Mouse (Mus musculus): ENCODE measurements around the gene Aaas.

Gene Aaas

DNA sequence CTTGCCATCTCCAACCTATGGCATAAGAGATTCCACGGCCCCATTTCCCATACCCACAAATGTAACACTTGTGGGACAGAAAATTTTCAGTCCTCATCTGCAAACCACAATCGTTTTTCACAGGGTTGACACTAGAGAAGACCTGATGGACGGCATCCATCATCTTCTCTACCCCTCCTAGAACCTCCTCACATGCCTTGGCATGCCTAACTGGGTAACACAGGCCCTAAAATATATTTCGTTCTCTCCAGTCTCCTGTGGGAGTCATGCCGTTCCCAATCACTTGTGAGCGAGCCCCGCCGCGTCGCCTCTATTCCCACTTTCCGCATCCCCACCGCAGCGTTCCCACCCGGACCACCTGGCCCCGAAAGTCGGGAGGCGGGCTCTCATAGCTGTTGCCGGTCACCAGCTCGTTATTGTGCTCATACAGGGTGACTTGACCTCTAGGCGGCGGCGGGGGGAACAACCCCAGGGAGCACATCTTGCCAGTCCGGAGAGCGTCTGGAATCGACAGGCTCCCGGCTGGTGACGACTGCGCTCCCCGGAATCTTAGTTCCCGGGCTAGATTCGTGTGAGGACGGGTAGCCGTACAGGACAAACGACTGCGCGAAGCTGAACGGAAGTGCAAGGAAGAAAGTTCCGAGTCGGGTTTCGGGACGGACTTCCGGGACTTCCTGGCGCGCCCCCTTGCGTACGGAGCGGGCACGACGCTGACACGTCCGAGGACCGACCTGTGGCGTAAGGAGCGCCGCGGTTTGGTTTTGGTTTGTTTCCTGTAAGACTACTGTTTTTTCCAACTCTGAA lies at the start of gene Aaas:
Gene Aaas, minus strand, starts transcription at position 634 of the 804 bp plus-strand sequence.
- DNase-seq = peak; percentile 92 to 96

DNA sequence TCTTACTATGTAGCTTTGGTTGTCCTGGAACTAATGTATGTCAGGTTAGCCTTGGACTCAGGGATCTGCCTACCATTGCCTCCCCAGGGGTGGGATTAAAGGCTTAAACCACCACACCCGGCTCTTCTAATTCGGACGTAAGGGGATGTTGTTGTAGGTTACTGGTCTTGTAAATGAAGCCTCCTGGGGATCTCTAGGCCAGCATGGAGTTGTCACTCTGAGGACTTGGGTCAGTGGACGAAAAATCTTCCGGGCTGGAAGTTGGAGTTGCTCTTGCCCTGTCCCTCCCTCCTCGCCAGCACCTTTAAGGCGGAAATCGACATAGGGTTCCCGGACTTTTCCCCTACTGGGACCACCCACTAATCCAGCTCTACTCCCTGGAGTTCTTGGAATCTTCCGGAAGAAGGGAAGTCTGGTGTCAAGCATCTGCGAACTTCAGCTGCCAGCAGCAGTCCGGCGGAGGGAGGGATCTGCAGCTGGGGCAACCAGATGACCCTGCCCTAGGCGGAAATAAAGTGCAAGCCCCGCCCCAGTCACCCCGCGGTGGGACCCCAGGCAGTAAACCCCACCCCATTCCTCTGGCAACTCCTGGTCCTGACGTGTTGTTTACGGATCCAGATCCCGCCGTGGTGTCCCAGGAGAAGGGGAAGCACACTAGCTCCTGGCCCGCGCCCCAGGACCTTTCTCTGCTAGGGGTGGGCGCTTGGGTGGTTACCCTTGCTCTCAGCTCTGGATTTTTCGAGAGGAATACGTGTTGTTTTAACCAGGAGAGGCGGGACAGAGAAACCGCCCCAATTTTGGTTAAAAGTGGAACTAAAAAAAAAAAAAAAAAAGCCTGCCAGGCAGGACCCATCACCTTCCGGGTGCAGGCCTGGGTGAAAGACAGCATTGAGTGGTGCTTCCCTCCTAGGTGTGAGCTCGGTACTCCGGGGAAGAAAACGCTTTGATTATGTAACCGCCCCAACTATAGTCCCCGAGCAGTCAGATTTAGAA lies 49.0 kb upstream of the Aaas start:
- DNase-seq = peak; percentile 94 to 96

DNA sequence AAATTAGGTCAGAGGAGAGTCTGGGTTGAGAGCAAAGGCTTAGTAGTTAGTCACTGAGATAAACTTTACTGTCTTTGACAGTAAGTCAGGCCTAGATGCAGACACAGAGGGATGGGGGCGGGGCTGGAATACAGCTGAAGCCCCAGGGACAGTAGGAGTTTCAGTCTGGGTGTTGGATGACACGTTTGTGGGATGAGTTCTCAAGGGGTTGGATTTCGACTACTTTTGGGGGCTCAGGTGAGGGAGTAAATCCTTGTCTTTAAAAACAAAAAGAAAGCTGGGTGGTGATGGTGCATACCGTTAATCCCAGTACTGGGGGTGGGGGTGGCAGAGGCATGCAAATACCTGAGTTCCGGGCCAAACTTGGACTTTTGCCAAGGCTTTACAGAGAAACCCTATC lies 48.1 kb upstream of the Aaas start:
- no peak for DNase-seq

DNA sequence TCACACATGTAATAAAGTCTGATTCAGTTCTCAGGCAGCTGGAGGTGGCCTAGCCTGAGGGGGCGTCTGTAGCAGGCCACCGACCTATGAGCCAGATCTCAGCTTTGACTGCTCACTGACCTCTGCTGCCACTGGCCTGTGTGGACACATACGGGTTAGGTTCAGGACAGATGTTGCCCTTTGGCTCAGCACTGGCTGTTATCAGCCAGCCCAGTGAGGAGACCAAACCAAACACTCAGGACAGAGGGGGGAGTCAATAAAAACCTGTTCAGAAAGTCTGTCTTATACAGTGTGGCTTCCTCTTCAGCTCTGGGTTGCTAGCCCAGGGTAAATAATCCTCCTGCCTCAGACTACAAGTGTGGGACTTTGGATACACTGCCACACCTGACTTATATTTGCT lies 44.5 kb upstream of the Aaas start:
- peak in 1 of 2 experiments; percentile 24 for DNase-seq

DNA sequence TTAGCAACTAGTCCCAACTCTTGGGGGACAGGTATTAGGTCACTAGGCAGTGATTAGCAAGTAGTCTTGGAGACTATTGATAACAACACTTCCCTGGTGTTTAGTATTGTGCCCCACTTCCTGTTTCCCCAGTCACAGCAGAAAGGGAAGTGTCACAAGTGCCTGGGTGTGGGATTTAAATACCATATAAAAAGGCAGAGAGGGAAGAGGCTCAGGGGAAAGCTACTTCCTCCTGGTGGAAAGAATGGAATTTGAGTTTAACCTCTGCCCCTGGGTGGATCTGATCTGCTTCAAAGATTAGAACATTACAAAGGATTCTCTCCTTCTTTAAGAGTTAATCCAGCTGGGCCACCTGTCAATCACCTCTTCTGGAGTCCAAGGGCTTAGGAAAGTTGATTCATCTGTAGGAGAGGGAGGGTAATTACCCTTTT lies 43.0 kb upstream of the Aaas start:
- peak in 1 of 2 experiments; percentile 24 for DNase-seq

DNA sequence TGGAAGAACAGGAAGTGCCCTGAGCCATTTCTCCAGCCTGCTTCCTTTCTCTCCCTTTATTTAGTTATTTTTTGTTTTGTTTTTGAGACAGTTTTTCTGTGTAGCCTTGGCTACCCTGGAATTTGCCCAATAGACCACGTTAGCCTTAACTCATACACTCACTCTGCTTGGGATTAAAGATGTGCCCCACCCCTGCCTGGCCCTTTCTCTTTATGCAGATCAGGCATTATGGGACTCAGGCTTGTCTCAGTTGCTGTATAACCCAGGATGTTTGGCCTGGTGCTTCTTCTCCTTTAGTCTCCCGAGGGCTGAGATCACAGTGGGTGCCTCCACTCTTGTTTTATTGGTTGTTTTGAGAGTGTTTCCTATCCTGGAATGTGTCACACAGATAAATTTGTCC lies 41.9 kb upstream of the Aaas start:
- no peak for DNase-seq

DNA sequence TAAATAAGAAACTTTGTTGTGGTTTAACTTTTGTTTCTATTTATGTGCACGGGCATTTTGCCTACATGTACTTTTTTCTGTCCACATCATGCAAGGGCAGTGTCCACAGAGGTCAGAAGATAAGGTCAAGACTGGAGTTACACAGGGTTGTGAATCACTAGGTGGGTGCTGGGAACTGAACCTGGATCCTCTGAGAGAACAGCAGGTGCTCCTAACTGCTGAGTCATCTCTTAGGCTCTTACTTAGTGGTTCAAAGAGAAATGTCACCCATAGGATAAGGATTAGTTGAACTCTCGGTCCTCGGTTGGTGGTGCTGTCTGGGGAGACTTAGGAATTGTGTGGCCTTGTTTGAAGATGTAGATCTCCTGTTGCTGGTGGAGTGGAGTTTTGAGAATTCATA lies 38.4 kb upstream of the Aaas start:
- DNase-seq = no peak

DNA sequence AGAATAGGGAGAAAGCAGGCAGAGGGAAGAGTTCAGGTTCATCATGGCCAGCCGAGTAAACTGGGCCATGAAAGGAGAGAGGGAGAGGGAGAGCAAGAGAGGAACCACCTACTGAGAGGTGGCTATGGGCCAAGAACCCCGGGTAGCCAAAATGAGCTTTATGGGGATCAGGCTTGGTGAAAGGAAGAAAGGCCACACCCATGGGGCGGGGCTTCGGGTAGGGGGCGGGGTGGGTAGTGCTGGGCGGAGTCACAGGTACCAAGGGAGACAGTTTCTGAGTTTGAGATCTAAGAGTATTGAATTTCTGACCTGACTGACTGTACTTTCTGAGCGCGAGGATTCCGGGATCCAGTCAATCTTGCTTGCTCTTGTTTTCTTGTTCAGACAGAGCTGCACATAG lies 36.1 kb upstream of the Aaas start:
- no peak for DNase-seq

DNA sequence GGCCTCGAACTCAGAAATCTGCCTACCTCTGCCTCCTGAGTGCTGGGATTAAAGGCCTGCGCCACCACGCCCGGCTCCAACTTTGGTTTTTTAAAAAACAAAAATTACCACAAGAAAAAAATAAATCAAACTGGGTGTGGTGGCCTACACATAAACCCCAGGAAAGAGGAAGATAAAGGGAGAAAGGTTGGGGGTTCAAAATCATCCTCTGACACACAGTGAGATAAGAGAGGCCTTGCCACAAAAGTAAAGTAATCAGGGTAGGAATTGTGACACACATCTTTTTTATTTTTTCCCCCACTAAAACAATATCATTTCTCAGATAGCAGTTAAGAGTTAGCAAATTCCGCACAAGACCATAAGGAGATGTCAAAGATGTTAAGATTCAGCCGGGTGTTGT lies 33.1 kb upstream of the Aaas start:
- DNase-seq = no peak

DNA sequence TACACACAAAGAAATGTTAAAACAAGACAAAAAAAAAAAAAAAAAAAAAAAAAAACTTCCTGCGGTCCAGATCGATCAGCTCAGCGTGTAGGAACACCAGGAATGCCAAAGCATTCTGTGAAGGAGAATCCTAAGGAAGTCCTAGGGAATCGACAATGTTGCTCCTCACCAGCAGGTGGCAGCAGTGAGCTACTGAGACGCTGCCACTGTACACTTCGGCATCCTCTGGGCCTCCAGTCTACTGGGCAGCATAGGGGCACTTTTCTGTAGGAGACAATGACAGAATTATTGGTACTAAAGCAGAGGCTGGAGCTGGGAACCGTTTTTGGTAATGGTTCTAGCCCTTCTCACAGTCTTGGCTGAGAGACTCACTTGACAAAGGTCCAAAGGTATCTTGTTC lies 31.0 kb upstream of the Aaas start:
- peak; percentile 74 to 87 for DNase-seq

DNA sequence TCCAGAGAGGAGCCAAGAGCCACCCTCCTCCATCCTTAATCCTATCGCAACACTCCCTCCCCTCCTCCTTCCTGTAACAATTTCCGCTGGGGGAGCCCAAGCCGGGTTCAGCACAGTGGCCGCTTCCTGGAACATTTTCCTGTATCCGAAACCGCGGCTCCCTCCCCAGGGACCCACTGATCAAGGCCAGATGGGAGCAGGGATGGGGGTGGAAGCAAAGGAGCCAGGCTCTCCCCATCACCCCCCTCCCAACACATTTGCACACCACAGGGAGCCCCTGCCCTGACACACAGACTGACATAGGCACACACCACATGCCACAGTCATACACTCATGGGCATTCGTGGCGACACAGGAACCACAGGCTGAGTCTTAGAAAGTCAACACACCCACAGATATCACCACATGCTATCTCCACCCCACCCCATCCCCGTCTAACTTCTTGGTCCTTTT lies 27.3 kb upstream of the Aaas start:
- peak; percentile 70 to 73 for DNase-seq

DNA sequence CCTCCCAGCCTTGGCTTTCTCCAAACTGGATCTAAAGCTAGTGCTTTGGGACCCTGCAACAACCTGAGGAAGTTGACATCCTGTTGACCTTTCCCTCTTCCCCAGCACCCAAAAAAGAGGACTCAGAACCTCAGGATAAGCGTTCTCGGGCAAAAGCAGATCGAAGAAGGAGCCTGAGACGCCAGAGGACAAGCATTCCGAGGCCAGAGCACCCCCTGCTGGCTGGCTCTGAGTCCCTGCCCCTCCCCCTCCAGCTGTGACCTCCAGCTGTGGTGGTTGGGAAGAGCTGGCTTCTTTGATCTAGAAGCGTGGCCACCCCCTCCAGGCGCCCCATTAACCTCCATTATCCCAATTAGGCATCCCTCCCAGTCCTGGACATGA lies 26.6 kb upstream of the Aaas start:
- DNase-seq = peak; percentile 86 to 94

DNA sequence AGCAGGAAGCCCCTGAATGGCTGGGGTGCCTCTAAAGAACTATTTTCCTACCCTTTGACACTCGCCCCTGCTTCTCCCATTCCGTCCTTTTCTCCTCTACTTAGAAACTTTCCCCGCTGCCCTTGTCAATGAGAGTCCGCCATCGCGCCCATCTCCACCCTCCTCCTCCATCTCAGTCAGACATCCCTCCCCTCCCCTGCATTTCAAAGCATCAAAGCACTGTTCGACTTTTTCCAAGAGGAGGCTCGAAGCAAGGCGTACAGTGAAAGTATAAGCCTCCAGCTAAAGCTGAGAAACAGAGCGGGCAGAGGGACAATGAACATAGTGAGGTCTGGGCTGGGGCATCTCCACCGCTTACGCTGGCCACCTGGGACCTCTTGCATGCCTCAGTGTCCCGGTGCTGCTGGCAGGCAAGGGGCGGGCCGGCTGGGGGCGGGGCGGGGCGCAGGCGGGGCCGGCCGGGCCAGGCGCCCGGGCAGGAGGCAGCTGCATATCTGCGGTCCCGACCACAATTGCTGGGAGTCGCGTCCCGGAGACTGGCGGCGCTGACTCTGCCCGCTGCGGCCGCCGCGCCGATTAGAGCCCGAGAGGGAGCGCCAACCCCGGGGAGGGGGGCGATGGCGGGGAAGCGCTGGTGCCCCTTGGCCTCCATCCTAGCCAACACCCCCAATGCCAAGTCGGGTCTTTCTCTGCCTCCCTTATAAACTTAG lies 26.0 kb upstream of the Aaas start:
- peak in 1 of 2 experiments; percentile 25 for DNase-seq

DNA sequence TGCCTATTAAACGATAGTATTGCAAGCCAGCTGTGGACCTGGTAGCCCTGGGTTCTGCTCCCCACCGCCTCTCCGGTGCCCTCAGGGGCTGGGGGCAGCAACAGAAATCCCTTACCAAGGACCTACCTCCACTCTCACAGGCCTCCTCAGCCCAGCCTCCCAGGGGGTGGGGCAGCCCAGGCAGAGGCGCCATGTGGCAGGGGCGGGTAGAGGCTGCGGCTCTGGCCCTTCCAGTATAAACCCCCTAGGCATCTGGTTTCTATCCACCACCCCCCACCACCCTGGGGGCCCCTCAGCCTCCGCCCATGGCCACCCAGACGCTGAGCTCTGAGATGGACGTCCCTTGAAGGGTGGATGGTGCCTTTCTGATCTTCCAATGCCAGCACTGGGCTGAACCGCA lies 20.2 kb upstream of the Aaas start:
- DNase-seq = no peak

DNA sequence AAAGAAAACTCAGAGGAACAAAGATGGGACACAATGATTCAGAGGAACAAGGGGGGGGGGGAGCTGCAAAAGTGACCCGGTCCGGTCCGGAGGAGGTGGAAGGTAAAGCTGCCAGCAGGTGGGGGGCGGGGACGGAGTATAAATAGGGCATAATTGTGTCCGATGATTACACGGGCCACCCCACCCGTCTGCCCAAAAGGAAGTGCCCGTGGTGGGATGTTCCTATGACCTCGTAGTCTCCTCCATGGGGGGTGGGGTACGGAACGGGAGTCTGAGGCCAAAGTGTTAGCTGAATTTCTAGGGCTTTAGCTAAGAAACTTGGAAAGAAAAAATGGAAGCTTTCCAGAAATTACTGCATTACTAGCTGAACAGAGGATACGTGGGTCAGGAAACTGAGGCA lies 19.4 kb upstream of the Aaas start:
- no peak for DNase-seq

DNA sequence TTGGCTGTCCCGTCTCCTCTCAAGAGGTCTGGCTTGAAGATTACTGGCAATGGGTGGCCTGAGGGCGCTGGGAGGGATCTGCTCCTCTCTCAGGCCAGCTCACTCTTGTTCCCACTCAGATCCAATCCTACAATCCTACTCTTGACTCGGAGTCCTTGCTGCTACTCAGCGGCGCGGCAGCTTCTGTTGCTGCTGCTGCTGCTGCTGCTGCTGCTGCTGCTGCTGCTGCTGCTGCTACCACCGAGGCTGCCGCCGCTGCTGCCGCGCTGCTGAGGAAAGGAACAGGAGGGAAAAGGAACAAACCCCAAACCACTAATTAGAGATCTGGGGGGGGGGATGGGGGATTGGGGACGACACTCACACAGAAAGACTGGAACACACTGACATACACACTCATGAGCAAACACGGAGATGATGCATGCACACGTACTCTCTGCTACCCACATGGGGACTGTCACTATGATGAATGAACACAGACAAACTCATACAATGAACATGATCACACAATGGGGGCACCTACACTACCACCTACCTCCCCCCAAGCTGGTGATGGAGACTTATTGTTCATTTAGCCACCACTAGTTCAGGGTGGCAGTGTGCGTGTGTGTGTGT lies 16.3 kb upstream of the Aaas start, which contains the start of gene Sp7:
Gene Sp7, minus strand, starts transcription at position 450 of the 612 bp plus-strand sequence.
- DNase-seq = no peak

DNA sequence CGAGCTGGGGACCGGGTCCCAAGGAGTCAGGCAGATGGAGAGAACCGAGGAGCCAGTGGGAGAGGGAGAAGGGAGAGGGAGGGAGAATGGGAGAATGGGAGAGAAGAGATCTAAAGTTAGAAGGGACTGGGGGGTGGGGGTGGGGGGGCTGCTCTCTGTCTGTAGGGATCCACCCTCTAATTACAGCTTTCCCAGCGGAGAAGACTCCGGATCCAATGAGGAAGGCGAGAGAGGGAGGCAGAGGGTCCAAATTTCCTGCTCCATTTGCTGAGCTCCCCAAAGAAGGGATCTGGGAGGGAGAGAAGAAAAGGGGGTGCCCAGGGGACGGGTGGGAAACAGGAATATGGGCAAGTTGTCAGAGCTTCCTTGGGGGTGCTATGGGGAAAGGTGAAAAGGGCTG lies 15.7 kb upstream of the Aaas start:
- no peak for DNase-seq

DNA sequence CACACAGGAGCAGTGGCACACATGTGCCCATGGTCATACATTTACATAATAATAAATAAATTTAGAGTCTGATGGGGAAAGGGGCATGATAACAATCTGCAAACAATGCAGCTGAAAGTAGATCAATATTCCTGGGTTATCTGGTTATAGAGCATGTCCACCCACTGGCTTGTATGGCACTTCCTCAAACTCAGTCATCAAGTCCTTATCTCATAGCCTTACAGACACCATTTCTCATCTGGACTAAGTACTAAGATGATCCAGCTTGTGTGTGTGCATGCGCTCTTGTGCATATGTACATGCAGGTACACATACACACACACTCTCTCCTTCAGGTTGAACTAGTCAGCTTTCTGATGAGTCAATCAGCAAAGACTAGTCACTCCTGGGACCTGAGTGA lies 14.1 kb upstream of the Aaas start:
- no peak for DNase-seq

DNA sequence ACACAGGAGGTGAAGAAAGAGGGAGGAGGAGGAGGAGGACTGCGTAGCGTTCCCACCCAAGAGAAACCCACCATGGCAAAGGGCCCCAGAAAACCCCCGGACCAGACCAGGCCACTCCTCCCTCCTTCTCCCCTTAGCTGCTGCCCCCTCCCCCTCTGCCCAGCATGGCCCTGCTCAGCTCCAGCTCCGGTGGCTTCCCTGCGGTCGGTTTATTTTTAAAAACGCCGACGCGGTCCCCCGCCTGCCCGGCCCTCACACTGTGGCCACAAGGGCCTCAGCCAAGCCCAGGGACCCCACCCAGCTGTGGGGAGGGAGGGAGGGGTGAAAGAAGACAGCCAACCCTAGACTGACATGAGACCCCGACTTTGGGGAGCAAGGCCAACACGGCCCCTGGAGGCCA lies 12.1 kb upstream of the Aaas start:
- DNase-seq = no peak

DNA sequence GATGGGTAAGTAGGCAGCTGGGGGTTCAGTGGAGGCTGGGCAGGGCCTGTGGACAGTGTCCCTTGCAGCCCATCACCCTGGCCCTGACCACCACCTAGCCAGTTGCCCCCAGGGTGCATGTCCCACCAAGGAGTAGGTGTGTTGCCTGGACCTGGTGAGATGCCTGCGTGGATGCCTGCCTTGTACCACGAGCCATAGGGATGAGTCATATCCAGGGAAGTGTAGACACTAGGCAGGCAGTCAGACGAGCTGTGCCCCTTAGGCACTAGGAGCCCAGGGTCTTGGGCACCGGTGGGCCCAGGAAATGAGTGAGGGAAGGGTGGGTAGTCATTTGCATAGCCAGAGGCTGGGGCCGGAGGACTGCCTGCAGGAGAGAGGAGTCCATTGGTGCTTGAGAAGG lies 8.3 kb upstream of the Aaas start:
- no peak for DNase-seq

DNA sequence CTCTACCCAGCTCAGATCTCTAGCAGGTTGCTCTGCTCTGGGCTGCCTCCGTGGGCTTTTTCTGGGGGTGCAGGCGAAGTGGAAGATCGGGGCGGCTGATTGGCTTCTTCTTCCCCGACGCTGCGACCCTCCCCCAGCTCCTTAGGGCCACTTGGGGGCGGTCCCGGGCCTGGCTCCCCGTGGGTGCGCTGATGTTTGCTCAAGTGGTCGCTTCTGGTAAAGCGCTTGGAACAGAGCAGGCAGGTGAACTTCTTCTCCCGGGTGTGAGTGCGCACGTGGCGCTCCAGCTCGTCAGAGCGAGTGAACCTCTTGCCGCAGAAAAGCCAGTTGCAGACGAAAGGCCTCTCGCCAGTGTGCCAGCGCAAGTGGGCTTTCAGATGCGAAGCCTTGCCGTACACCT lies 7.6 kb upstream of the Aaas start:
- no peak for DNase-seq

DNA sequence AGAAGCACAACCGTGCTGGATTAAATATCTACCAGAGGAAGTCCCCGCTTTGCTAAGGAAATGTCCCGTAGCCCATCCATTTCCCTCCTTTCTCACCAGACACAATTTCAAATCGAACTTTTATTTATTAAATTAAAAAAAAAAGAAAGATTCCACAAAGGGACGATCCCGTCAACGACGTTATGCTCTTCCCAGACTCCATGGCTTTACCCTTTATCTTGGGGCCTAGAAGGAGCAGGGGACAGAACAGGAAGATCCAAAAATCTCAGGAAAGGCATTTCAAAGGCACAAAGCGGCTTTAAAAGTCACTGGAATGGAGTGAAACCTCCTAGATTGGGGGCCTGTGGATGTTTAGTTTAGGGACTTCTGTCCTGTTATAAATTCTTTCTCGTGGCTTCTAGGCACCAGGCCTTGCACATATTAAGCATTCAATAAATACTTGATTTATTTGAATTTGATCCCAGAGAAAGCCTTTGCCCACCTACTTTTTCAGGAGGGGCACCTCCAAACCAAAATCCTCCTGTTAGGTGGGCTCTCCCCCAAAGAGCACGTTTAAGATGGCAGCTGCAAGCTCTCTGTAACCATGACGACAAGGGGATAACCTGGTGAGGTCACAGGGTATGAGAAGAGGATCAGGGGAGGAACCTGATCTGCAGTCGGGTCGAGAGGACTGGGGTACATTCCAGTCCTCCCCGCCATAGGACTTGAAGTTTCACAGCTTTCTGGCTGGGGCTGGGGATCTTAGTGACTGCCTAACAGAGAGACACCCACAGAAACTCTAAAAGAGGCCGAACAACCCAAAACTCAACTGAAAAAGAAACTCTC lies 6.1 kb upstream of the Aaas start:
- no peak for DNase-seq

Measured in kidney, adult 8-10 months (tissue).